In genomic region chr1:92992214-92992855, GRCm38 (mm10) we compare ENCODE assay signal across 41 mouse cellular contexts. TPM values are rescaled to one million over a fixed set of nuclear protein-coding genes. Genes with fewer than 3 reads are reported as not detected.
DNase-seq lines count a peak whose midpoint lies in the region; ATAC-seq and TF ChIP-seq lines count a peak whose summit lies in the region.
"Had no signal": no experiment of that assay in that cellular context is flagged by ENCODE, and none has a peak within 500 bp of the region (broad histone marks: within the 10 kb centered on the region; RNA-seq: fewer than 3 reads in every experiment).

No protein-coding gene starts in this region.

- H3K4me3 ChIP-seq in midbrain, embryonic 11.5 days (ENCODE audit: low read depth, low read length) = no peak overlapping the region
- no peak overlapping the region for H3K4me3 ChIP-seq in midbrain, postnatal 0 days (ENCODE audit: low read depth, low read length)
- no peak overlapping the region for H3K4me3 ChIP-seq in forebrain, postnatal 0 days (ENCODE audit: low read depth, low read length)
- no peak overlapping the region for H3K4me3 ChIP-seq in hindbrain, postnatal 0 days (ENCODE audit: low read length)
- H3K4me3 ChIP-seq: embryonic facial prominence, embryonic 13.5 days; forebrain, embryonic 10.5 days; heart, adult 2 months; heart, embryonic 12.5 days; left cerebral cortex, adult 2 months; liver, embryonic 12.5 days; neural tube, embryonic 15.5 days had no signal

- no peak for ATAC-seq in midbrain, embryonic 11.5 days (ENCODE audit: low FRiP score)
- ATAC-seq in midbrain, postnatal 0 days (ENCODE audit: low FRiP score) = no peak
- peak; percentile 88 for ATAC-seq in granulocyte monocyte progenitor cell, adult 5-6 weeks (replicated peaks; ENCODE audit: poor library complexity, severe bottlenecking)
- no peak for ATAC-seq in forebrain, postnatal 0 days
- ATAC-seq in hindbrain, postnatal 0 days = no peak
- ATAC-seq: activated CD4-positive, CD25-positive, alpha-beta regulatory T cell, adult 4 months; forebrain, embryonic 16.5 days; inflammation-experienced regulatory T-cells, adult 6 months; liver, embryonic 12.5 days; liver, postnatal 0 days had no signal

- H3K27me3 ChIP-seq in midbrain, embryonic 11.5 days (ENCODE audit: control insufficient read depth, insufficient read depth, low read length) = no peaks in the 10 kb centered on the region
- no peaks in the 10 kb centered on the region for H3K27me3 ChIP-seq in midbrain, postnatal 0 days (ENCODE audit: insufficient read depth, low read length)
- no peaks in the 10 kb centered on the region for H3K27me3 ChIP-seq in forebrain, postnatal 0 days (ENCODE audit: insufficient read depth, low read length)
- H3K27me3 ChIP-seq in hindbrain, postnatal 0 days (ENCODE audit: insufficient read depth, low read length) = no peaks in the 10 kb centered on the region
- H3K27me3 ChIP-seq: embryonic facial prominence, embryonic 13.5 days; liver, embryonic 12.5 days; neural tube, embryonic 15.5 days had no signal

- DNase-seq in midbrain, embryonic 11.5 days (ENCODE audit: low spot score, missing footprints) = peak; percentile 39
- DNase-seq in midbrain, postnatal 0 days (ENCODE audit: low spot score) = no peak
- DNase-seq in B cell, adult 2 months = peak; percentile 10 to 13
- DNase-seq in adrenal gland, postnatal 10 days = peak; percentile 60
- DNase-seq in forebrain, postnatal 0 days = no peak
- DNase-seq in embryo, embryonic 10.5 days (ENCODE audit: low spot score) = no peak
- no peak for DNase-seq in hindbrain, postnatal 0 days (ENCODE audit: low spot score)
- DNase-seq: cerebellum, adult 11 months; cerebellum, adult 9-10 months; cerebellum, postnatal 36 days; gastrocnemius, postnatal 14 days; kidney, adult 11 months; kidney, postnatal 14 days; left cerebral cortex, postnatal 4 days; liver, postnatal 0 days; lung, postnatal 36 days; midbrain, embryonic 14.5 days; right cerebral cortex, adult 18-20 months; thymus, adult 18-20 months; thymus, postnatal 25 days had no signal

- no peak overlapping the region for H3K4me2 ChIP-seq in midbrain, embryonic 11.5 days
- H3K4me2 ChIP-seq in midbrain, postnatal 0 days (ENCODE audit: low read depth, low read length, poor library complexity, severe bottlenecking) = no peak overlapping the region
- H3K4me2 ChIP-seq in forebrain, postnatal 0 days (ENCODE audit: low read depth) = no peak overlapping the region
- H3K4me2 ChIP-seq in hindbrain, postnatal 0 days (ENCODE audit: low read depth, low read length) = no peak overlapping the region
- H3K4me2 ChIP-seq: embryonic facial prominence, embryonic 13.5 days; heart, embryonic 12.5 days; hindbrain, embryonic 14.5 days; liver, embryonic 12.5 days; neural tube, embryonic 15.5 days had no signal

- 79% methylated on average over 6 of the region's 6 CpGs for WGBS in midbrain, embryonic 11.5 days
- WGBS in midbrain, postnatal 0 days = 82% methylated on average over 6 of the region's 6 CpGs
- 79% methylated on average over 6 of the region's 6 CpGs for WGBS in forebrain, postnatal 0 days
- WGBS in hindbrain, postnatal 0 days = 83% methylated on average over 6 of the region's 6 CpGs

- H3K36me3 ChIP-seq in midbrain, embryonic 11.5 days (ENCODE audit: control insufficient read depth, insufficient read depth, low read length) = no peaks in the 10 kb centered on the region
- no peaks in the 10 kb centered on the region for H3K36me3 ChIP-seq in midbrain, postnatal 0 days (ENCODE audit: insufficient read depth, low read length)
- H3K36me3 ChIP-seq in forebrain, postnatal 0 days (ENCODE audit: insufficient read depth) = no peaks in the 10 kb centered on the region
- H3K36me3 ChIP-seq in hindbrain, postnatal 0 days (ENCODE audit: insufficient read depth, low read length) = no peaks in the 10 kb centered on the region
- H3K36me3 ChIP-seq: embryonic facial prominence, embryonic 13.5 days; forebrain, embryonic 10.5 days; heart, embryonic 12.5 days; liver, embryonic 12.5 days; neural tube, embryonic 15.5 days had no signal

- no peak overlapping the region for H3K27ac ChIP-seq in midbrain, embryonic 11.5 days (ENCODE audit: low read depth, low read length)
- H3K27ac ChIP-seq in midbrain, postnatal 0 days (ENCODE audit: low read depth, low read length) = no peak overlapping the region
- no peak overlapping the region for H3K27ac ChIP-seq in forebrain, postnatal 0 days (ENCODE audit: low read depth, low read length)
- no peak overlapping the region for H3K27ac ChIP-seq in hindbrain, postnatal 0 days
- H3K27ac ChIP-seq: embryonic facial prominence, embryonic 13.5 days; forebrain, embryonic 10.5 days; heart, adult 2 months; hindbrain, embryonic 14.5 days; left cerebral cortex, adult 2 months; liver, embryonic 12.5 days; neural tube, embryonic 15.5 days had no signal

- H3K9me3 ChIP-seq in midbrain, embryonic 11.5 days (ENCODE audit: control insufficient read depth, low read length) = no peaks in the 10 kb centered on the region
- no peaks in the 10 kb centered on the region for H3K9me3 ChIP-seq in midbrain, postnatal 0 days (ENCODE audit: low read length)
- H3K9me3 ChIP-seq in forebrain, postnatal 0 days (ENCODE audit: low read length) = no peaks in the 10 kb centered on the region
- H3K9me3 ChIP-seq in hindbrain, postnatal 0 days (ENCODE audit: low read length) = no peaks in the 10 kb centered on the region
- H3K9me3 ChIP-seq: embryonic facial prominence, embryonic 13.5 days; forebrain, embryonic 10.5 days; heart, embryonic 12.5 days; liver, embryonic 12.5 days; neural tube, embryonic 15.5 days had no signal

- H3K4me1 ChIP-seq in midbrain, embryonic 11.5 days (ENCODE audit: control insufficient read depth, insufficient read depth, low read length) = no peaks in the 10 kb centered on the region
- H3K4me1 ChIP-seq in midbrain, postnatal 0 days (ENCODE audit: insufficient read depth, low read length) = no peaks in the 10 kb centered on the region; the same call in 1 of the 2 replicates
- H3K4me1 ChIP-seq in forebrain, postnatal 0 days (ENCODE audit: insufficient read depth) = no peaks in the 10 kb centered on the region
- H3K4me1 ChIP-seq in hindbrain, postnatal 0 days (ENCODE audit: insufficient read depth, low read length) = no peaks in the 10 kb centered on the region
- H3K4me1 ChIP-seq: embryonic facial prominence, embryonic 13.5 days; forebrain, embryonic 10.5 days; heart, embryonic 12.5 days; liver, embryonic 12.5 days; neural tube, embryonic 15.5 days had no signal

- TF ChIP-seq CTCF in midbrain, postnatal 0 days (IDR thresholded peaks at IDR 0.05) = no peak
- TF ChIP-seq CTCF in forebrain, postnatal 0 days (IDR thresholded peaks at IDR 0.05; ENCODE audit: low read depth) = no peak
- no peak for TF ChIP-seq CTCF in hindbrain, postnatal 0 days (IDR thresholded peaks at IDR 0.05; ENCODE audit: low read depth)

- no peak overlapping the region for H3K9ac ChIP-seq in midbrain, embryonic 11.5 days (ENCODE audit: low read length)
- no peak overlapping the region for H3K9ac ChIP-seq in midbrain, postnatal 0 days (replicated peaks; ENCODE audit: low read length, poor library complexity, severe bottlenecking)
- H3K9ac ChIP-seq in forebrain, postnatal 0 days = no peak overlapping the region
- no peak overlapping the region for H3K9ac ChIP-seq in hindbrain, postnatal 0 days (replicated peaks; ENCODE audit: low read length)
- H3K9ac ChIP-seq: embryonic facial prominence, embryonic 13.5 days; heart, embryonic 12.5 days; hindbrain, embryonic 14.5 days; liver, embryonic 12.5 days; liver, postnatal 0 days; neural tube, embryonic 15.5 days had no signal

RNA-seq across cellular contexts. Expression of gene Aqp12, which starts 13.8 kb away (rescaled TPM):
- not detected in 2 replicates for polyA plus RNA-seq in midbrain, embryonic 11.5 days (2014; fragmentation: Nextera tagmentation; extraction: Ambion mirVana)
- total RNA-seq in midbrain, postnatal 0 days (2014; rRNA removed) = not detected in 2 replicates
- not detected in 2 replicates for polyA plus RNA-seq in midbrain, postnatal 0 days (2015; fragmentation: Nextera tagmentation; extraction: Ambion mirVana)
- total RNA-seq in adrenal gland, postnatal 10 days (2021) = under 1 TPM in 1 of 2 experiments, not detected in 1; 0.36 TPM
- total RNA-seq in granulocyte monocyte progenitor cell, adult 5-6 weeks (2014; fragmentation: Nextera tagmentation) = not detected in 2 replicates
- not detected in 2 replicates for total RNA-seq in granulocyte monocyte progenitor cell, adult 5-6 weeks (2017)
- total RNA-seq in forebrain, postnatal 0 days (2014; rRNA removed) = not detected in 2 replicates
- polyA plus RNA-seq in forebrain, postnatal 0 days (2015; fragmentation: Nextera tagmentation; extraction: Ambion mirVana) = not detected in 2 replicates
- total RNA-seq in hindbrain, postnatal 0 days (2014; rRNA removed) = not detected in 2 replicates
- polyA plus RNA-seq in hindbrain, postnatal 0 days (2015; fragmentation: Nextera tagmentation; extraction: Ambion mirVana) = not detected in 2 replicates
- total RNA-seq: ES-E14; gastrocnemius, postnatal 14 days; heart, adult 2 months; hematopoietic stem cell, adult 5-6 weeks; layer of hippocampus, postnatal 10 days; left cerebral cortex, adult 2 months; left cerebral cortex, postnatal 4 days; megakaryocyte-erythroid progenitor cell, adult 5-6 weeks had no signal
- polyA plus RNA-seq: activated CD4-positive, CD25-positive, alpha-beta regulatory T cell, adult 4 months; embryonic facial prominence, embryonic 13.5 days; forebrain, embryonic 10.5 days; forebrain, embryonic 16.5 days; heart, adult 2 months; heart, embryonic 12.5 days; heart, postnatal 0 days; hindbrain, embryonic 14.5 days; inflammation-experienced regulatory T-cells, adult 6 months; kidney, embryonic 14.5 days; limb, embryonic 14.5 days; liver, embryonic 12.5 days; liver, postnatal 0 days; lung, embryonic 16.5 days; midbrain, embryonic 14.5 days; neural tube, embryonic 15.5 days; stomach, embryonic 14.5 days had no signal

RNA-seq across cellular contexts. Expression of gene Gpr35, which starts 41.7 kb away (rescaled TPM):
- 0.32 TPM in 1 of 2 replicates, not detected in the other for polyA plus RNA-seq in midbrain, embryonic 11.5 days (2014; fragmentation: Nextera tagmentation; extraction: Ambion mirVana)
- total RNA-seq in midbrain, postnatal 0 days (2014; rRNA removed) = 0.76 and 0.88 TPM in 2 replicates
- 0.36 and 0.73 TPM in 2 replicates for polyA plus RNA-seq in midbrain, postnatal 0 days (2015; fragmentation: Nextera tagmentation; extraction: Ambion mirVana)
- 1 to 10 TPM in 1 of 2 experiments, under 1 TPM in 1; 0.97 to 1.7 TPM for total RNA-seq in adrenal gland, postnatal 10 days (2021)
- 0.58 TPM in 1 of 2 replicates, not detected in the other for total RNA-seq in granulocyte monocyte progenitor cell, adult 5-6 weeks (2014; fragmentation: Nextera tagmentation)
- total RNA-seq in granulocyte monocyte progenitor cell, adult 5-6 weeks (2017) = 0.04 and 0.26 TPM in 2 replicates
- 0.38 and 1.8 TPM in 2 replicates for total RNA-seq in forebrain, postnatal 0 days (2014; rRNA removed)
- polyA plus RNA-seq in forebrain, postnatal 0 days (2015; fragmentation: Nextera tagmentation; extraction: Ambion mirVana) = 0.28 and 0.44 TPM in 2 replicates
- 0.32 and 0.42 TPM in 2 replicates for total RNA-seq in hindbrain, postnatal 0 days (2014; rRNA removed)
- 0.13 and 0.47 TPM in 2 replicates for polyA plus RNA-seq in hindbrain, postnatal 0 days (2015; fragmentation: Nextera tagmentation; extraction: Ambion mirVana)

RNA-seq across cellular contexts. Expression of gene Capn10, which starts 58.2 kb away (rescaled TPM):
- polyA plus RNA-seq in midbrain, embryonic 11.5 days (2014; fragmentation: Nextera tagmentation; extraction: Ambion mirVana) = 34.5 and 40.4 TPM in 2 replicates
- 84.7 and 101 TPM in 2 replicates for total RNA-seq in midbrain, postnatal 0 days (2014; rRNA removed)
- 52.8 and 55.6 TPM in 2 replicates for polyA plus RNA-seq in midbrain, postnatal 0 days (2015; fragmentation: Nextera tagmentation; extraction: Ambion mirVana)
- 10 to 100 TPM; 16.8 to 22.4 TPM for total RNA-seq in adrenal gland, postnatal 10 days (2021)
- total RNA-seq in granulocyte monocyte progenitor cell, adult 5-6 weeks (2014; fragmentation: Nextera tagmentation) = 11.6 and 12.7 TPM in 2 replicates
- 8.1 and 9.2 TPM in 2 replicates for total RNA-seq in granulocyte monocyte progenitor cell, adult 5-6 weeks (2017)
- 84.2 and 97.3 TPM in 2 replicates for total RNA-seq in forebrain, postnatal 0 days (2014; rRNA removed)
- polyA plus RNA-seq in forebrain, postnatal 0 days (2015; fragmentation: Nextera tagmentation; extraction: Ambion mirVana) = 47.7 and 56.7 TPM in 2 replicates
- 79.7 and 101 TPM in 2 replicates for total RNA-seq in hindbrain, postnatal 0 days (2014; rRNA removed)
- 50.4 and 51.0 TPM in 2 replicates for polyA plus RNA-seq in hindbrain, postnatal 0 days (2015; fragmentation: Nextera tagmentation; extraction: Ambion mirVana)

Comparison
In these comparisons a context has a peak if more than half of its experiments do, and no peak if none do; other contexts are left out.
1. DNase-seq: peak in midbrain, embryonic 11.5 days (single experiment), B cell, adult 2 months (2 of 2) and adrenal gland, postnatal 10 days (single experiment); none in midbrain, postnatal 0 days (single experiment), forebrain, postnatal 0 days (single experiment), embryo, embryonic 10.5 days (single experiment) and hindbrain, postnatal 0 days (single experiment).